8 mouse cellular contexts compared by ENCODE assay signal in the genomic region with DNA sequence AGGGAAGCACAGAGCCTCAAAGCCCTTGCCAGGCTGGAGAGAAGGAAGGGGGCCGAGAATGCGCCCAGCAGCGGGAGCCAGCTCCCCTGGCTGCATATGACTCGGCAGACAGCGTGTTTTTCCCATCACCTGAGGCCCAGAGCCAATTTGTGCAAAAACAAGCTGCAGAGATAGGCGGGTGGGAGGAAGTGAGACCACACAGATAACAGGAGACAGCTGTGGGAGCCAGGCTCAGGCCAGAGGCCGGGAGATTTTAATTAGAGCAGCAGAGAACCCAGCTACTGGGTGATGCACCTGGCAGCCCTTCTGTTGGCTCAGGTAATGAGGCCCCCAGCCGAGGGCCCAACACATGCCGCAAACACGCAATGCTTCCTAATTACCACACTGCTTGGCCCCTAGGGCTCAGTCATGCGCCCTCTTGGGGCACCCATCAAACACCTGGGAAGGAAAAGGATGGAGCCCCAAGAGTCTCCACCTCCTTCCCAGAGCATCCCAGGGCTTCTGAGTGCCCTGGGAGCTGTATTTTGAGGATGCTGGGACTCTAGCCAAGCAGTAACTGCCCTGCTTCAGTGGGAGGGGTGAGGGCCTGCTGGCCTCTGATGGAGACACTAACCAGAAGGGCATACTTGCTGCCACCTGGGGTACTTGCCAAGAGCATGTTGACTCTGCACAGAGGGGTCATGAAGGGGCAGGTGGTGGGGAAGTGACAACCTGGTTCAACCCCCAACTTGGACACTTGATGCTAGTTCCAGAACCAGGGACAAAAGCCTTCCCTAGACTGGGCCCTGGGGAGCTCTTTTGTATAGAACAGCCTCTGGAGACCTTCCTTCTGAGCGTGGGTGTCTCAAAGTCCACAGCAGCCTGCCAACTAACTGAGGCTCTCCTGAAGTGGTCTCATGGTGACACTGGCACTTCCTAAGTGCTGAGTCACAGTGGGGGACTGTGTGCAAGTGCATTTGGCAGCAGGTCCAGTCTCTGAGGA. TPM values are rescaled to one million over a fixed set of nuclear protein-coding genes. Genes with fewer than 3 reads are reported as not detected.
DNase-seq lines count a peak whose midpoint lies in the region; ATAC-seq lines count a peak whose summit lies in the region.

No protein-coding gene starts in this region.

- no peak overlapping the region for H3K4me3 ChIP-seq in limb, embryonic 15.5 days
- no peak overlapping the region for H3K4me3 ChIP-seq in limb, embryonic 10.5 days
- H3K4me3 ChIP-seq in embryonic facial prominence, embryonic 15.5 days (replicated peaks), result no peak overlapping the region

- DNase-seq in limb, embryonic 10.5 days (ENCODE audit: low spot score), result no peak
- peak; percentile 49 for DNase-seq in adipocyte (ENCODE audit: low spot score)
- peak; percentile 63 to 68 for DNase-seq in layer of hippocampus, adult 18-20 months (ENCODE audit: low spot score in 2 of 2)
- DNase-seq in right cerebral cortex, adult 2 months (ENCODE audit: low spot score in 2 of 2), result peak; percentile 69 to 77
- no peak for DNase-seq in spleen, adult 18-20 months

- 0 out of 2 replicates have a peak overlapping the region, but pooled peaks have one; percentile 9 for H3K27ac ChIP-seq in limb, embryonic 15.5 days
- no peak overlapping the region for H3K27ac ChIP-seq in limb, embryonic 10.5 days
- H3K27ac ChIP-seq in embryonic facial prominence, embryonic 15.5 days (replicated peaks), result no peak overlapping the region

- H3K27me3 ChIP-seq in limb, embryonic 15.5 days, result no peaks in the 10 kb centered on the region
- no peaks in the 10 kb centered on the region; the same call in 1 of the 2 replicates for H3K27me3 ChIP-seq in limb, embryonic 10.5 days (ENCODE audit: low read depth, poor library complexity, severe bottlenecking)
- no peaks in the 10 kb centered on the region for H3K27me3 ChIP-seq in embryonic facial prominence, embryonic 15.5 days

- ATAC-seq in limb, embryonic 15.5 days (ENCODE audit: insufficient number of reproducible peaks, low FRiP score, low TSS enrichment, low read depth), result no peak
- peak; percentile 68 for ATAC-seq in embryonic facial prominence, embryonic 15.5 days (ENCODE audit: insufficient number of reproducible peaks, low FRiP score, low TSS enrichment, low read depth)
- ATAC-seq in erythroblast, adult 5-6 weeks (replicated peaks; ENCODE audit: low FRiP score, poor library complexity, severe bottlenecking), result no peak

- H3K9ac ChIP-seq in limb, embryonic 15.5 days, result no peak overlapping the region
- H3K9ac ChIP-seq in embryonic facial prominence, embryonic 15.5 days, result no peak overlapping the region

- no peaks in the 10 kb centered on the region for H3K36me3 ChIP-seq in limb, embryonic 15.5 days
- no peaks in the 10 kb centered on the region for H3K36me3 ChIP-seq in limb, embryonic 10.5 days
- 0 out of 2 replicates have a peak, but pooled peaks cover 3% of the 10 kb centered on the region for H3K36me3 ChIP-seq in embryonic facial prominence, embryonic 15.5 days

- H3K4me2 ChIP-seq in limb, embryonic 15.5 days, result no peak overlapping the region
- no peak overlapping the region for H3K4me2 ChIP-seq in embryonic facial prominence, embryonic 15.5 days (replicated peaks)

- H3K4me1 ChIP-seq in limb, embryonic 15.5 days, result peaks cover 10% of the 10 kb centered on the region
- peaks cover 17% of the 10 kb centered on the region for H3K4me1 ChIP-seq in limb, embryonic 10.5 days
- H3K4me1 ChIP-seq in embryonic facial prominence, embryonic 15.5 days, result peaks cover 13% of the 10 kb centered on the region

- H3K9me3 ChIP-seq in limb, embryonic 15.5 days, result no peaks in the 10 kb centered on the region
- no peaks in the 10 kb centered on the region for H3K9me3 ChIP-seq in limb, embryonic 10.5 days (replicated peaks)
- no peaks in the 10 kb centered on the region for H3K9me3 ChIP-seq in embryonic facial prominence, embryonic 15.5 days (replicated peaks)

- 20% methylated on average over 12 of the region's 12 CpGs for WGBS in limb, embryonic 15.5 days
- WGBS in limb, embryonic 10.5 days, result 36% methylated on average over 12 of the region's 12 CpGs
- WGBS in embryonic facial prominence, embryonic 15.5 days, result 32% methylated on average over 12 of the region's 12 CpGs

RNA-seq across cellular contexts. Expression of a gene that starts 50.5 kb away (rescaled TPM):
- polyA plus RNA-seq in limb, embryonic 15.5 days (2015; fragmentation: Nextera tagmentation; extraction: Ambion mirVana), result 19.2 and 20.1 TPM in 2 replicates
- 3.2 and 4.9 TPM in 2 replicates for polyA plus RNA-seq in limb, embryonic 10.5 days (2016; fragmentation: Nextera tagmentation; extraction: Ambion mirVana)
- 28.4 and 28.8 TPM in 2 replicates for polyA plus RNA-seq in embryonic facial prominence, embryonic 15.5 days (2015; fragmentation: Nextera tagmentation; extraction: Ambion mirVana)
- 100 to 1,000 TPM; 435 to 459 TPM for total RNA-seq in layer of hippocampus, adult 18-20 months (2021)
- total RNA-seq in erythroblast, adult 5-6 weeks (2015; ENCODE audit: low replicate concordance), result 1.0 TPM in 1 of 2 replicates, not detected in the other
- total RNA-seq in erythroblast, adult 5-6 weeks (2017; ENCODE audit: low replicate concordance), result not detected in 2 replicates

RNA-seq across cellular contexts. Expression of a gene that starts 50.7 kb away (rescaled TPM):
- 4.7 and 5.5 TPM in 2 replicates for polyA plus RNA-seq in limb, embryonic 15.5 days (2015; fragmentation: Nextera tagmentation; extraction: Ambion mirVana)
- polyA plus RNA-seq in limb, embryonic 10.5 days (2016; fragmentation: Nextera tagmentation; extraction: Ambion mirVana), result 12.9 and 13.1 TPM in 2 replicates
- polyA plus RNA-seq in embryonic facial prominence, embryonic 15.5 days (2015; fragmentation: Nextera tagmentation; extraction: Ambion mirVana), result 8.3 and 12.7 TPM in 2 replicates
- total RNA-seq in layer of hippocampus, adult 18-20 months (2021), result 1 to 10 TPM; 7.0 to 9.0 TPM
- 1.5 and 2.7 TPM in 2 replicates for total RNA-seq in erythroblast, adult 5-6 weeks (2015; ENCODE audit: low replicate concordance)
- total RNA-seq in erythroblast, adult 5-6 weeks (2017; ENCODE audit: low replicate concordance), result 1.4 and 2.8 TPM in 2 replicates

Comparison
In these comparisons a context has a peak if more than half of its experiments do, and no peak if none do; other contexts are left out.
1. DNase-seq: peak in adipocyte (single experiment), layer of hippocampus, adult 18-20 months (2 of 2) and right cerebral cortex, adult 2 months (2 of 2); none in limb, embryonic 10.5 days (single experiment) and spleen, adult 18-20 months (0 of 2).